Mouse (Mus musculus) layer of hippocampus, postnatal 14 days (tissue): ENCODE data around the gene Gcgr. TPM values are rescaled to one million over a fixed set of nuclear protein-coding genes. Genes with fewer than 3 reads are reported as not detected.
"Not testable (repeated sequence)": the region's sequence is repeated elsewhere in the genome, so short reads cannot be mapped to it uniquely, and the experiment has no call there.

ENCODE experiments used
- DNase-seq, 2 experiments: peaks; one replicate each; pipeline ENCODE4 v3.0.0; 2021 to 2022; ENCODE audit warnings: low spot score in 2 of 2, mixed read lengths in 1 of 2
- total RNA-seq, 2 experiments: library from RNA; stranded (reverse); gene quantifications; 2 replicates each; pipeline ENCODE4 v1.2.3; 2021

Gcgr gene
- total RNA-seq, 2 experiments from 2014 or later, result 0.28 to 0.36 TPM

DNA sequence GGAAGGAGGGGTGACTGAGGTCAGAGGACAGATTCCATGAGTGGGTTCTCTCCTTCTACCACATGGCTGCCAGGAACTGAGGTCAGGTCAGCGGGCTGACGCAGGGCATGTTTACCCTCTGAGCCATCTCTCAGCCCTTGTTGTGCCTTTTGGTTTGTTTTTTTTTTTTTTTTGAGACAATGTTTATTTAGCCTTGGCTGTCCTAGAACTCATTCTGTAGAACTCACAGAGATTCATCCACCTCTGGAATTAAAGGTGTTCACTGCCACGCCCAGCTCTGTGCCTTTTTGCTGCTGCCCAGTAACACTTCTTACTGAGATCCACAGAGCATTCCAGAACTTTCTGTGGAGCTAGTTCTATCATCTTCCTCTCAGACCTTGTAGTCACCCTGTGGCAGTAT, 24.8 kb upstream of the Gcgr start:
- no peak for DNase-seq

DNA sequence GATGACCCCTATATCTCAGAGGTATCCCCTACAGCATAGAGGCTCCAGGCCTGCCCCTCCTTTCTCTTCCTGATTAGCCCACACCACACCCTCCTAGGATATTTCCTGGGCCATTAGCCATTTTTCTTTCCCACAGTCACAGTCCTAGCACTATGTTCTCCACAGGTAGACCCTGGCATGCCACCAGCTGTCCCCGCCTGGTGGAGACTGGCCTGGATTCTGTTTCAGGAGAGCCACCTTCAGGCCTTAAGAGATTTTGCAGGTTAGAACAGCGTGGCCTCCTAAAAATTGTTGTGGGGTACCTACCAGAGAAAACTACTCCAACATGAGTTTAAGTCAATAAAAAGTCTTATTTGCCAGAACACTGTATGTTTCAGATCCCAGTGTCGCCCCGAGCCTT, 23.6 kb upstream of the Gcgr start:
- no peak for DNase-seq

DNA sequence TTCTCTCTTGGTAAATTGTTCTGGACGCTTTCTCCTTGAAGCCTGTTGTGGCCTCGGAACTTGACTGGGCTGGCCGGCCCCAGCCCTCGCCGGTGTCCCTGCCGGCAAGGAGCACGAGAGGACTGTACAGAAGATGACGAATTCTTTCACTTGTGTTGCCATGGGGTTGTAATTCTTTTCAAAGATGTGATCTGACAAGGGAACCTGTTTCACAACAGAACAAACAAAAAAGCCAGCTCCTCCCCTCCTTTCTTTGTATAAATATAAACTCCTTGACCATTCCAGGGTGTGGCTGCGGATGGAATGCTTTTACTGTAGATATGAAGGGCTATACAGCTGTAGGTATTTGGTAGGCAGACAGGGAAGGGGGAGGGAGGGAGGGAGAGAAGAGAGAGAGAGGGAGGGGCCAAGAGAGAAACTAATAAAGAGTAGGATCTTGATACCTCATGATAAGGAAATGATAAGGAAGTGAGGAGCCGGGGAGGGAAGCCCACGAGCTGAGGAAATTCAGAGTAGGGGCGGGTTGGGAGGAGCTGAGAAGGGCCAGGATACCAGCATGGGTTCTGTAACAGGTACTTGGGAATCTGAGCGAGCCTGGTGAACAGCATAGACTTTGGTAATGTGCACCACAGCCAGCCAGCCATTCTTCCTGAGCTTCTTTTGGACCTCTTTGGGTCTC, 22.7 kb upstream of the Gcgr start:
- no peak for DNase-seq

DNA sequence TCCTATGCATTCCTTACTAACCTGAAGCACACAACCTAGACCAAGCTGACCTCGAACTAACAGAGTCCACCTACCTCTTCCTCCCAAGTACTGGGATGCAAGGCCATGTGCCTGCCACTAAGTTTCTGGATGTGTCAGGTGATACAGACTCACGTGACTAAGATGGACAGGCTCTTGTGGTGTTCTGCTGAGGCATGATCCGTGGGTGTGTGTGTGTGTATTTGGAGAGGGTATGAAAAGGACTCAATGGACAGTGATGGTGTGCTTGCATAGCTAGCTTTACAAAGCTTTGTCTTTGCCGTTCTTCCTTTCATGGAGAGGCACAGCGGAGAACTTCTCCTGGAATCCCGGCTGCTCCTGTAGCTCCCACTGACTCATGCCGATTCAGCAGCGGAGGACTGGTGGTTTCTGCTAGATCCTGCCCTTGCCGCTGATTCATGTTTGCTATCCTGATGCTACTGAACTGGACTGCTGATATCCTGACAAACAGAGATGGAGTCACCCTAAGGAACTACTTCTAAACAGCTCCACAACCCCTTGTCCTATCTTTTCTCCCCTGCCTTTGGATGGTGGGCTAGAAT, 22.1 kb upstream of the Gcgr start:
- no peak for DNase-seq

DNA sequence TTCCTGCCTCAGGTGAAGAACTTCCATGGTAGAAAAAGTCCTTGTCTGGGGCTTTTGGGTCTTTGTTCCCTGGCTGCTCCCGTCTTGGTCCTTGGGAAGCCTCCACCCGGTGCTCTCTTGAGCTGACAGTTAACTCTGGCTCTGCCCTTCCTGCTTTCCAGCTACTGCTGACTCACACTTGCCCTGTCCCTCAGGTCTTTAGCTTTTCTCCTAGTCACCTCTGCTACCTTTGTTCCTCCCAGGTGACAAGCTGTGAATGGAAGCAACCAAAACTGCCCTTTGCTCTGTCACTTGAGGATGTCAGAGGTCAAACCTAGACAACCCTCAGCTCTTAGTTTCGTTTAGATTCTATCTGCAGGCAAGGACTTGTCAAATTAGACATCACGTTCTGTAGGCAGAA, 20.6 kb upstream of the Gcgr start:
- DNase-seq, result no peak

DNA sequence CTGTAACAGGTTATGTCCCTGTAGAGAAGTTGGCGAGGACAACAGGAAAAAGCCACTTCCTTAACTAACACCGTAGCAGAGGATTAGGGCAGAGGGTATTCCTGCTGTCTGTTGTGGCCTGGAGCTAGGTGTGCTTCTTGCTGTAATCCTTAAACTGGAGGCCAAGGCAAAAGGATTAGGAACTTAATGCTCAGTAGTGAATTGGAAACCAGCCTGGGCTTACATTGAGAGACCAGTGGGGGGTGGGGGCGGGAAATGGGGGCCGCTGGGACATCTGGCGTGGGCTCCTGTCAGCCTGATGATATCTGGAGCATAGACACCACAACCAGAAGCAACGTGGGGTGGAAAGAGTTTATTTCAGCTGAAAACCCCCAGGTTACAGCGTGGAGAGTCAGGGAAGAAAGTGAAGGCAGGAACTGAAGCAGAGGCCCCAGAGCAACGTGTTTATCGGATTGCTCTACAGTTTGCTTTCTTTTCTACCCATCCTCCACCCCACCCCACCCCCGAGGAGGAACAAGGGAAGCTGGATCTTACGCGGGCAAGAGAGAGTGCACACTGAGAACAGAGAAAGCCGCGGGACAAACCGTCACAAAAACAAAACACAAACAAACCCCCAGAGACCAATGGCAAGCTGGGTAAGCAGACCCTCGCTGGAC, 20.0 kb upstream of the Gcgr start:
- DNase-seq, result no peak

DNA sequence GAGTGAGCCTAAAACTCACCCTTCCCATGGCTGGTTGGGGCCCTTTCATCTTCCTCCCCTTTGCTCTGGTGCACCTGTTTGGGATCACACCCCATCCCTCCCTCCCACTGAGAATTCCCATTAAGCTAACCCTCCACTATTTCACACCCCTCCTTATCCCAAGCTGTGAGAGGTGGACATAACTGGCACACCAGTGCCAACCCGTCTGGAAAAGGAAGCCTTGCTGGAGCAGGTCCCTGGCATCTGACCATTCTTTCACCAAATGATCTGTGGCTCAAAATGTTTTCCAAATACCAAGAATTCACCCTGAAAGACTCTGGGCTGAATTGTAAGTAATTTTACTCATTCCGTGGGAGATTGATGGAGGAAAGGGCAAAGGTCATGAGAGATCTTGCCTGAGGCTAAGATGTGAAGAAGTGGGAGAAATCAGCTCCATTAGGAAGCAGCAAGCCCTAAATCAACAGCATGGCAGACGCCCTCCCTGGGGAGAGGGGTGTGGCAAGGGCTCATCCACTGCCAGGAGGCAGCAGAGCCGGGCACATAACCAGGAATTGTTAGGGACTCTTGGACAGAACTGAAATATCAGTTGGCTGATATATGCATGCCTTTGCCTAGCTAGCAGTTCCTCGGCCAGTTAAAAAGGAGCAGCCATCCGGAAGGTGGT, 17.6 kb upstream of the Gcgr start:
- DNase-seq, result no peak

DNA sequence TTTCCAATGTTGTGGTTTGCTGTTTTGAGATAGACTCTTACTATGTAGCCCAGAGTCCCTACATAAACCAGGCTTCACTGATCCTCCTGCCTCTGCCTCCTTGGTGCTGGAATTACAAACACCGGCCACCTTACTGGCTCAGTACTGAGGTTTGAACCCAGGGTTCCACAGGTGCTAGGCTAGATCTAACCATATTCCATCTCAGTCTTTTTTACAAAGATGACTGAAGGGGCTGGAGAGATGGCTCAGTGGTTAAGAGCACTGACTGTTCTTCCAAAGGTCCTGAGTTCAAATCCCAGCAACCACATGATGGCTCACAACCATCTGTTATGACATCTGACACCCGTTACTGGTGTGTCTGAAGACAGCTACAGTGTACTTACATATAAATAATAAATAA, 16.2 kb upstream of the Gcgr start:
- not testable (repeated sequence) for DNase-seq

DNA sequence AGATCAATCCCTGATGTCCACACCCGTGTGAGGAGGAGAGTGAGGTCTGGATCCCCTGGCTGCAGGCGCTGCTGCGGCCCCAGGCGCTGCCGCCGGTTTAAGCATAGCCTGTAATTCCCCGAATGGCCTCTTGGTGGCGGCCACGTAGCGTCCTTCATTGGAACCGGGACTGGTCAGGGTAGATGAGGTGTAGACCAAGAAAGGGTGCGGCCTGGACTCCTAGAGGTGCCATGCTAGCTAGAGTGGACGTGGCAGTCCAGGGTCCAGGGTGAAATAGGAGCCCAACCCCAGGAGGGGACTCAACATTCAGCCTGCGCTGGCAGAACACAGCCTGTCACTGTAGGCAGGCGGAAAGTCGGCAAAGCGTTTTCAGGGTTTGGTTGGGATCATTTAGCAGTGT, 14.9 kb upstream of the Gcgr start:
- DNase-seq, result peak; percentile 87

DNA sequence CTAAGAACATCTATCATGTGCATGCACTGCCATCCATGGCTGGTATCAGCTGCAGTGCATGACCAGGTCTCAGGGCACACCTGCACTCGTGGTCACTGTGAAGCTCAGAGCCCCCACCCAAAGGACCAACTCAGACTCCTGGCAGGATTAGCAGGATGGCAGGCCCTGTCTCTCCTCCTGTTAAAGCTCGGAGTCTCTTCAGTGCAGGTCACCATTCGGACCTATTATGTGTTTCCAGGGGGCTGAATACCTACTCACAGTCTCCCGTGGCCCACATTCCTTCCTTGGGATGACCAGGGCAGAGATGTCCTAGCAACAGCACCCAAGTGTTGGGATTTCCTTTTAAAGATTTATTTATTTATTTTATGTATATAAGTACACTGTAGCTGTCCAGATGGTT, 13.4 kb upstream of the Gcgr start:
- no peak for DNase-seq

DNA sequence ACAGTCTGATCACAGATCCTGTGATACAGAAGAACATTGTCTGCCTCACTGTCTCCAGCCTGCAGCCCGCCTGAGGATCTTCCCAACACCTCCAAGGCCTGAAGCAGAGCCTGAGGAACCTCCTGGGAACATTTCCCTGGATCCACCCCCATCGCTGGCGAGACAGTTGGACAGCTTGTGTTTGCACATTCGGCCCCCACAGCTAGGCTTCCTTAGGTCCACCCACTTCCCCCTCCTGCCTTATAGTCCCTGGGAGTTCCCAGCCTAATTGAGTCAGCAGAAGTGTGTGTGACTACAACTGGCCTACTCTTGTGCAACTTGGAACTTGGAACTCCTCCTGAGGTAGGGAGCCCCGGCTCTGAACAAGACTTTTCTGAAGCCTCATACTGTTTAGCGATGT, 12.5 kb upstream of the Gcgr start:
- DNase-seq, result peak; percentile 45 to 66

DNA sequence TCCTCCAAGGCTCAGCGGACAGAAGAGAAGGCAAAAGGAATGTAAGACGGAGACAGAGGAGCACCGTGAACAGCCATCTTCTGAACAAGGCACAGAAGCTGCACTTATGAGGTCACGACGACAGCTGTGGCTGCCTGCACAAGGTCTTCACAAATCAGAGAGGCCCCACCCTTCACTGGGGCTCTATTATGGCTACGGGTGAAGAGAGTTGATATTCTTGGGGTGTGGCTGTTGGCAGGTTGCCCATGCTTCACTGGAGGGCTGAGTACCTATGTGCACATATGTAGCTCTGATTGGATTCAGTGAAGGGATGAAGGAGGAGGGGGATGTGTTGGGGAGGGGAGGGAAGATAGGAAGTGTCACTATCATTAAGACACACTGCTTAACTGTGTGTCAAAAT, 11.9 kb upstream of the Gcgr start:
- DNase-seq, result no peak

DNA sequence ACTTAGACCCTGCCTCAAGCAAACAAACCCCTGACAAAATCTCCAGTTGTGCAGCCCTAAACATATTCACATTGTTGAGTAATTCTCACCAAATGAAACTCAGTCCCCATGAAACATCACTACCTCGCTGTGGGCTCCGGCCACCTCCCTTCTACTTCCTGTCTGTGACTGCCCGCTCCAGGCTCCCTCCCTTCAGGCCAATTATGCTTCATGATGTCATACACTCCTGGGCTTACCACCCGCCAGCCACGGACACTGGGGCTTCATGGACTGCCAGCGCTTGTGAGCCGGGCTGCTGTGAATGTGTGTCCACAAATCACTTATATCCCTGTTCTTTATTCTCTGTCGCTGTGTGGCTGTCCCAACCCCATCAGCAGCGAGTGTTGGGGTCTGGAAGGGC, 10.8 kb upstream of the Gcgr start:
- no peak for DNase-seq

DNA sequence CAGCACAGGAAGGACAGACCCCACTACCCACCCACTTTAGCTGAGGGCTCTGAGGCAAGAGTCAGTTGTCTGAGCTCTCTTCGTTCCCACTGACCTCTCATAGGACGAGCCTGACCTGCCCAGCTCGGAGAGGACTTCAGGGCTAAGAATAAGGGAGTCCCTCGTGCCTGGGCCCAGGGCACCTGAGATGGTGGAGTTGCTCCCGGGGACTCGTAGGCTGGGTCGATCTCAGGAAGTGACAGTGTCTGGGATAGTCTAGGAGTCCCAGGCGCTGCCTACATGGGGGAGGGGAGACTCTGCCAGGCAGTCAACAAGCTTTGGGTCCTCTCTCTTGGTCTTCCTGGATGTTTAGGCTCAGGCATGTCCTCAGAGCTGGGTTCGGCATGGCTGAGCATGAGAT, 10.0 kb upstream of the Gcgr start:
- DNase-seq, result no peak

DNA sequence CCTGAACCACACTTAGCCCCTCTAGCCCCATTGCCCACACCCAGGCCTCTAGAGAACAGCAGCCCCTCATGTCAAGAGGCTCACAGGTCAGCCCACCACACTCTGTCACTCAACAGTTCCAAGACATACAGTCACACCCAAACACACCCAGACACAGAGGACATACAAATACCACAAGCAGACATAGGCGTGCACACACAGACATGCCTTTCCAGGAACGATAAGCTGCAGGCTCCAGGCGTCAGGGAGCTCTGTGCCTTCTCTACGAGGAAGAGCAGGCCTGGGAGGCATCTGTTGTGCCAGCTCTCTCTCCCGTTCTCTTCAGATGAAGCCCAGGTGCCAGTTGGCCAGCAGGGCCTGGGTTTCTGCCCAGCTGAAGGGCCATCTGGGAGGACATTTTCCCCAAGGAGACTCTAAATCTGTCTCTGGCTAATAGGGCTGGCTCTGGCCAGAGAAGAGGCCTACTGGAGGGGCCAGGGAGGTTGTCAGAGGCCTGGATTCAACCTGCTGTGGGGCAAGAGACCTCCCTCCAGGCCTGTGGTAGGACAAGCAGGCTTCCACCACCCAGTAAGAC, 9.4 kb upstream of the Gcgr start:
- DNase-seq, result peak; percentile 39 to 41

DNA sequence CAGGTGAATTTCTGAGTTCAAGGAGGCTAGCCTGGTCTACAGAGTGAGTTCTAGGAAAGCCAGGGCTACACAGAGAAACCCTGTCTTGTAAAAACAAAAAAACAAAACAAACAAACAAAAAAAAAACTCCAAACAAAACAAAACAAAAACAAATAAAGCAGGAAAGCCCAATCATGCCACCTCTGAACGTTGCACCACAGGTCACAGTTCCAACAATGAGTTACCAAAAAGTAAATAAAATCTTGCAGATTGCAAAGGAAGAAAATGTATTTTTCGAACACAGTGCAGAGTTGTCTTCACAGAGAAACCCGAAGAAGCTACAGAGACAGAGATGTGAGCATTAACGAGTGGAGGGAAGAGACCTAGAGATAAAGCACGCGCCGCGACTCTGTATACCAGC, 7.9 kb upstream of the Gcgr start:
- DNase-seq, result no peak

DNA sequence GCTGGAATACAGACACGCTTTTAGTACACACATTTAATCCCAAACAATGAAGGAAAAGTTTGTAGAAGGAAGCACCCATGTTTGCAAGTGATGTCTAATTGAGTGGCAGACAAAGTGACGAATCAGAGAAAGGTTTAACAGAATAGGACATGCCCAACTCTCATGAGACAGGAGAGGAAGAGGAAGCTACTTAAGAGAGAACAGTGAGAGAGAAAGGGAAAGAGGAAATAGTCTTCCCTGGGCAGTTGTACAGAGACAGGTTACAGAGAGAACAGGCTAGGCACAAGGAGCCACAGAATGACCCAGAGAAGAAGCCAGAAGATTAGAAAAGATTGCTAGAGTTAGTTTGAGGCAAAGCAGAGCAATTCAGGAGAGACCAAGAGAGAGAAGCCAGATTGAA, 4.5 kb upstream of the Gcgr start:
- DNase-seq, result no peak

DNA sequence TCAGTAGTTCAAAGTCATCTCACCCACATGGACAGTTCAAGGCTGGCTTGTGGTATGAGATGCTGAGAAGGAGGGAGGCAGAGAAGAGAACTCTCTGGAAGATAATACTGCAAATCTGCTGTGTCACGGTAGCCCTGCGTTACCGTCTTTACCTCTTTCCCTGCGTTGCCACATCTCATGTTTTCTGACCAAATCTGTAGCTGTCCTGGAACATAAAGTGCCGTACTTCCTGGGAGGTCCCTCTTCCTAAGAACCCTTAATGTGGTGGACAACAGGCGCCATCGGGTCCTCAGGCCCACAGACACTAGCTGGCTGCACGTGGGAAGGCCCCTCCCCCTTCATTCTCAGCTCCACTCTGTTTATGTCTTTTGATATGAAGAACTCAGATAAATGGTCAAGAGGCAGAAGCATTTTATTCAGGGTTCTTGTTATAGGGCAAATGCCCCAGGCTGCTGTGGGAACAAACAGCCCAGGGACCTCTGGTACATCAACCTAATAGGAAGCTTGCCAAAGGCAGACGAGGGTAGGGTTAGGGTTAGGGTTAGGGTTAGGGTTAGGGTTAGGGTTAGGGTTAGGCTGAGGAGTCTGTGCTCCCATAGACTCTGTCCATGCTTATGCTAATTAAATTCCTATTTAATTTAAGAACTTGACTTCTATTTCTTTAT, 2.7 kb upstream of the Gcgr start:
- DNase-seq, result no peak

DNA sequence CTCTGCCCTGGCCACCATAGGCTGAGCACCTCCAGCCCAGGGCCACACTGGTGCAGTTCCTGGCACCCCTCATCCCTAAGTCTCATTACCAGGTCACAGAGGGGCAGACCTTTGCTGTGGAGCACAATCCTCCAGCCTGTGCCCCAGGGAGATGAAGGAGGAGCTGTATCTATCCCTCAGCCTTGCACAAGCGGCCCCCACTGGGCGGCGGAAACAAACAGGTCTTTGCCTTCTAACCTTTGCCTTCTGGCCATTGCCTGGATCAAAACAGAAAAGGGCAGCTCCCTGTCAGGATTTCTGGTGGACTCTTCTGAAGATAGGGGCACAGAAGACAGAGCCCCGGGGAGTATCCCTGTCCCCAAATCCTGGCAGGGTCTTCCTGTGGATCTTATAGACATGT, 1.6 kb upstream of the Gcgr start:
- DNase-seq, result no peak

DNA sequence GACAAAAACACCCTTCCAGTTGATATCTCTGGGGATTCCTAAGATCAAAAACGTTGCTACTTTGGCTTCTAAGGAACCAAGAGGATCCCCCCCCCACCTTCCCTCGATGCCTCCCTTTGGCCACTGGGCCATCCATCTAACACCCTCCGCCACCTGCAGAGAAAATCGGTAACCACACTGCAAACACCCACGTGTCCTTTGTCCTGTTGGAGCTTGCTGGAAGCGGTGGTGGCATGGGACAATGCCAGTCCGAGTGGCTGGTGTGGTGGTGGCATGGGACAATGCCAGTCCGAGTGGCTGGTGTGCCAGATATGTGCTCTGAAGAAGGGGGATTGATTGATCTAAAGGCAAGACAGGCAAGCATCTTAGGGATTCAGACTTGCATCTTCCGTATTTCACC, 1.1 kb downstream of the Gcgr start:
- DNase-seq, result no peak

DNA sequence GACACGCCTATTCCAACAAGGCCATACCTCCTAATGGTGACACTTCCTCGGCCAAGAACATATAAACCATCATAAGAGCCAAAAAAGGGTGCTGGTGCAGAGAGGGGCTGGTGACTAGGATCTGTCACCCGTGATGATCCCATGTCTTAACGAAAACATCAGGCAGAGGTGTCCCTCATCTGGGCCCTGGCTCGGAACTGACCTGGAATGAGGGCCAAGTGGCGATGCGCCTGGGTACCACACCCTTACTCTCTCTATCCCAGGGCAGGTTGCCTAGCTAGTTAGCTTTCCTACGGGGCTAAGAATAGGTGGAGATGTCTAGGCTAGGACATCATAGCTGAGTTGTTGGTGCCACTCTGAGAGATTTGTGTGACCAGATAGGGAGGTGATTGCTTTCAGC, 3.6 kb downstream of the Gcgr start:
- no peak for DNase-seq

DNA sequence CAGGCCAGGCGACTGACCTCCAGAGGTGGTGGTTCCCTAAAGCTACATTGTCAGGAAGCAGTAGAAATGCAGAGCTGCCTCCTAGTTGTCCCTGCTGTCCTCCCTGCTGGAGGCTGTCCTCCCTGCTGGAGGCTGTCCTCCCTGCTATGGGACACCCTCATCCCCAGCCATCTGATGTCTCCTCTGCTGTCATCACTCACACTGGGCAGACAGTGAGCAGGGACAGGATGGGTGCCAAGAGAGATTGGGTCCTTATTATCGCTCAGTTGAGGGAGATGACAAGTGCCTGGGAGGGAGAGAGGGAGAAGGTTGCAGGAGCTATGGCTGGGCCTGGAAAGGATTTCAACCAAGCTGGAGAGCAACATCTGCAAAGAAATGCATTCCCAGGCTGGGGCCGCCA, 4.6 kb downstream of the Gcgr start:
- no peak for DNase-seq
